Mouse (Mus musculus) liver, adult 2 months (tissue): ENCODE data around the gene Hist1h2bp. TPM values are rescaled to one million over a fixed set of nuclear protein-coding genes. Genes with fewer than 3 reads are reported as not detected.

Experiments
- DNase-seq: peaks from one replicate; pipeline ENCODE4 v3.0.0-alpha.2; 2011; ENCODE audit warnings: low read depth, low spot score; ENCODE audit errors: extremely low read depth
- H3K27ac ChIP-seq: fragments of 200-500 bp; replicated peaks from 2 replicates; pipeline ENCODE4 v1.5.1; 2012; ENCODE audit warnings: low read depth, mild to moderate bottlenecking, control low read depth, inconsistent platforms, low read length; ENCODE audit not compliant: insufficient read depth
- H3K27me3 ChIP-seq: fragments of 200-500 bp; 2 replicates; pipeline ENCODE4 v1.6.1; 2012; ENCODE audit warnings: mild to moderate bottlenecking, moderate library complexity, low read length, inconsistent platforms; ENCODE audit not compliant: control insufficient read depth, insufficient read depth
- H3K36me3 ChIP-seq: fragments of 200-500 bp; 2 replicates; pipeline ENCODE4 v1.6.1; 2012; ENCODE audit warnings: low read length, inconsistent platforms; ENCODE audit not compliant: control insufficient read depth, insufficient read depth
- H3K4me1 ChIP-seq: fragments of 200-500 bp; 2 replicates; pipeline ENCODE4 v1.6.1; 2011; ENCODE audit warnings: low read length; ENCODE audit not compliant: control insufficient read depth, insufficient read depth
- H3K4me3 ChIP-seq: fragments of 200-500 bp; 2 replicates; pipeline ENCODE4 v1.5.1; 2011; ENCODE audit warnings: low read depth, mild to moderate bottlenecking, control low read depth, low read length, moderate library complexity; ENCODE audit not compliant: insufficient read depth
- H3K79me2 ChIP-seq: fragments of 200-500 bp; 2 replicates; pipeline ENCODE4 v1.6.1; 2012; ENCODE audit warnings: inconsistent platforms, mild to moderate bottlenecking, low read length, moderate library complexity; ENCODE audit not compliant: control insufficient read depth, insufficient read depth
- H3K9ac ChIP-seq: fragments of 200-500 bp; 2 replicates; pipeline ENCODE4 v1.6.1; 2012; ENCODE audit warnings: low read depth, mild to moderate bottlenecking, control low read depth, inconsistent platforms, low read length
- CTCF ChIP-seq: fragments of 200-500 bp; IDR thresholded peaks from 2 replicates; pipeline ENCODE4 v1.5.1; 2011; ENCODE audit warnings: low read depth, low read length, control low read depth
- POLR2A ChIP-seq: fragments of 200-500 bp; IDR thresholded peaks from 2 replicates; pipeline ENCODE4 v1.6.1; 2011; ENCODE audit warnings: low read length, control low read depth; ENCODE audit not compliant: insufficient read depth; ENCODE audit errors: extremely low read depth
- WGBS: fragments of 180-500 bp; shearing (Covaris S2); methylation state at CpG from one replicate; pipeline ENCODE4 v1.1.7; 2018; 5-methylcytosine and 5-hydroxymethylcytosine counted together
- polyA plus RNA-seq: library from polyadenylated mRNA; depleted of rRNA; stranded (reverse); fragments of >200 nt; gene quantifications from 2 replicates; pipeline ENCODE4 v1.2.3, GENCODE M21; 2012
- total RNA-seq: library from RNA; depleted of rRNA; stranded (reverse); fragments of >200 nt; gene quantifications from 2 replicates; pipeline ENCODE4 v1.2.3, GENCODE M21; 2014

The Hist1h2bp gene
- total and polyA plus RNA-seq, 2 experiments = 0.74 TPM; not detected in 1

- no peaks in the 10 kb centered on the region for H3K79me2 ChIP-seq
- no peak overlapping the region for H3K4me3 ChIP-seq
- H3K9ac ChIP-seq = no peak overlapping the region
- no peak overlapping the region for H3K27ac ChIP-seq
- H3K36me3 ChIP-seq = no peaks in the 10 kb centered on the region
- 87% methylated on average over 1 of the region's 1 CpGs for WGBS
- no peak for TF ChIP-seq CTCF
- TF ChIP-seq POLR2A = no peak
- H3K27me3 ChIP-seq = no peaks in the 10 kb centered on the region
- peaks cover 5% of the 10 kb centered on the region for H3K4me1 ChIP-seq
- no peak for DNase-seq
These were observed 31.6 kb upstream of the Hist1h2bp start for GRCm38 (mm10) chr13:21755707-21756106.

DNA sequence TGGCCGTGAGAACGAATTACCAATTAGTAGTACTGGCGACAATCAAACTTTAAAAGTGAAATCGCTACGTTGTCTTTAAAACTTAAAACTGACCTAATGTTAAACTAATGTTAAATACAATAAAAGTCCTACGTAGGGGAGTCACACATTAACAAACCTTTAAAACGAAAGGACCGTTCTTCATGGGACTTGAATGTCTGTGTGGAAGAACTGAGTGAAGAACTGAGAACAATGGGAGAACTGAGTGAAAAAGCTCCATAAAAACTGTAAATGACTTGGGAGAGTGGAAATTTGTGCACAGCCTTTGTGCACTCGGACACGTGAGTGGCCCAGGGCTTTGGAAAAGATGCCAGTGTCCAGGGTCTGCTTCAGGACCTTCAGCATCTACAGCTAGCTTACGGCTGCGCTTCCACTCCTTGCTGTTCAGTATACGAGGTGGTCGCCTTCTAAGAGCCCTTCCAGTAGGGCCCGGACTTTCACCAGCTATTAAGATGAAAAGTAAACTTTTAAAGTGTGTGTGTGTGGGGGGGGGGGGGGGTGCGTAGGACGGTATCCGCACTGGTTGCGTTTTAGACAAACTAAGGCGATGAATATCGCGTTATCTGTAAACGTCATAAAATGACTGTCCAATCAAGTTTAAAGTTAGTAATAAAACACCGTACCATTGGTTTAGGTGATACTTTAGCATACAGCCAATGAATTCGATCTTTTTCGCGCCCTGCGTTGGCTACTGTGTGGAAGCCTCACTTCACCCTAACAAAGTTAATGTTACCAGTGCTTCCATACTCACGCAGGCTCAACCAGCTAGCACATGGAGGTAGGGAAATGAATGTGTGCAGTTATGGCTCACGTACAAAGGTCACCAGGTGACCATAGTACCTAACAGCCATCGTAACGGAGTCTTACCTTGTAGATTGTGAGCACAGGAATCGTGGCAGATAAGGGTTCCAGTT is 8.2 kb upstream of the Hist1h2bp start:
- DNase-seq = peak; percentile 68
- no peaks in the 10 kb centered on the region for H3K27me3 ChIP-seq
- H3K9ac ChIP-seq = peak overlapping the region; percentile 69
- peaks cover 7% of the 10 kb centered on the region for H3K4me1 ChIP-seq
- H3K36me3 ChIP-seq = no peaks in the 10 kb centered on the region
- TF ChIP-seq CTCF (no peak), POLR2A (no peak)
- H3K4me3 ChIP-seq = peak overlapping the region; percentile 57
- WGBS = 3% methylated on average over 33 of the region's 33 CpGs
- no peaks in the 10 kb centered on the region for H3K79me2 ChIP-seq
- H3K27ac ChIP-seq = peak overlapping the region; percentile 8; the same call in 1 of the 2 replicates

DNA sequence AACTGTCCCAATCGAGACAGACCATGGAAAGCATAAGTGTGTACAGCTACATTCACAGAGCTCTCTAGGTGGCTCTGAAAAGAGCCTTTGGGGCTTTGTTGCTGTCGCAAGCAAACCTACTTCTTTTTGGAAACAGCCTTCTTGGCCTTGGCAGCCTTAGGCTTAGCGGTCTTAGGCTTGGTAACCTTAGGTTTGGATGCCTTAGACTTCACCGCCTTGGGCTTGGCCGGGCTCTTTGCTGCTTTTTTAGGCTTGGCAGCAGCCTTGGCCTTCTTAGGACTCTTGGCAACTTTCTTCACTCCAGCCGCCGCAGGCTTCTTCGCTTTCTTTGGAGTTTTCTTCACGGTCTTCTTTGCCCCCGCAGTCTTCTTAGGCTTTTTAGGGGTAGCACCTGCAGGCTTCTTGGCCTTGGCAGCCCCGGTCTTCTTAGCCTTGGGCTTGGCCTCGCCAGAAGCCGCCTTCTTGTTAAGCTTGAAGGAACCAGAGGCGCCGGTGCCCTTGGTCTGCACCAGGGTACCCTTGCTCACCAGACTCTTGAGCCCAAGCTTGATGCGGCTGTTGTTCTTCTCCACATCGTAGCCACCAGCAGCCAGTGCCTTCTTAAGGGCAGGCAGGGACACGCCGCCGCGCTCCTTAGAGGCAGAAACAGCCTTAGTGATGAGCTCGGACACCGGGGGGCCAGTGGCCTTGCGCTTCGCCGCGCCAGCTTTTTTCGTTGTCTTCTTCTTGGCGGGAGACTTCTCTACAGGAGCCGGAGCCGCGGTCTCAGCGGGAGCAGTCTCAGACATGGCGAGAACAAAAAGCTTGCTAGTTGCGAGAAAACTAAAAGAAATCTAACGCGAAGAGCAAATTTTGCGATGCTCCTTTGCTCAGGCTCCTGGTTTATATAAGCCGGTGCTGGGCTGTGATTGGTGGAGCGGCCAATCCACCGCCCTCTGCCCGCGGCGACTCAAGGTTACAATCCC is 7.2 kb upstream of the Hist1h2bp start, which contains the start of gene Hist1h1b:
Gene Hist1h1b, minus strand, starts transcription at position 859 of the 965 bp plus-strand sequence.
- Histone ChIP-seq H3K27ac (no peak within 1 kb of the TSS), H3K79me2 (no peaks in the 10 kb centered on the region), H3K4me3 (peak within 1 kb of the TSS; percentile 57), H3K36me3 (no peaks in the 10 kb centered on the region), H3K27me3 (no peaks in the 10 kb centered on the region), H3K4me1 (peaks cover 7% of the 10 kb centered on the region), H3K9ac (peak within 1 kb of the TSS; percentile 69)
- DNase-seq = peak; percentile 31
- TF ChIP-seq POLR2A (0 out of 2 replicates have a peak, but pooled peaks have one; percentile 30), CTCF (no peak)
- WGBS = 1% methylated on average over 44 of the region's 44 CpGs

GRCm38 (mm10) chr13:21781021-21781555 is 6.2 kb upstream of the Hist1h2bp start:
- Histone ChIP-seq H3K27ac (no peak overlapping the region), H3K27me3 (no peaks in the 10 kb centered on the region), H3K79me2 (no peaks in the 10 kb centered on the region), H3K9ac (no peak overlapping the region), H3K4me1 (peaks cover 7% of the 10 kb centered on the region), H3K36me3 (no peaks in the 10 kb centered on the region), H3K4me3 (no peak overlapping the region)
- TF ChIP-seq POLR2A (no peak), CTCF (no peak)
- DNase-seq = no peak
- 54% methylated on average over 6 of the region's 6 CpGs for WGBS

DNA sequence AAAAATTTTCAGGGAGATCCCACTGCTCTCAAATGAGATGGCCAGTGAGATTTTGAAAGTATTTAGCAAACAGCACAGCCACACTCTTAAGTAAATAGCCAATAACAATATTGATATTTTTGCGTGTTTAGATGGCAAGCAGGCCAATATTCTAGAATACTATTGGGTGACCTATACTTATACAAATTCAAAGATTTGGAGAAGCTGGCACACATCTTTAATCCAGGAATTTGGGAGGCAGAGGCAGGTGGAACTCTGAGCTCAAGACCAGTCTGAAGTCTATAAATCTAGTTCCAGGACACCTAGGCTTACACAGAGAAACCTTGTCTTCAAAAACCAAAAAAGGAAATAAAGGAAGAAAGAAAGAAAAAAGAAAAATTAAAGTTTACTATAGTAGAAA is 5.6 kb upstream of the Hist1h2bp start:
- Histone ChIP-seq H3K79me2 (no peaks in the 10 kb centered on the region), H3K4me1 (peaks cover 7% of the 10 kb centered on the region), H3K27me3 (no peaks in the 10 kb centered on the region), H3K4me3 (no peak overlapping the region), H3K9ac (no peak overlapping the region), H3K36me3 (no peaks in the 10 kb centered on the region), H3K27ac (no peak overlapping the region)
- no peak for DNase-seq
- 54% methylated on average over 1 of the region's 1 CpGs for WGBS
- no peak for TF ChIP-seq POLR2A
- no peak for TF ChIP-seq CTCF
